Mouse (Mus musculus) liver, embryonic 14.5 days (tissue): ENCODE results near the gene Olfr66.

Source experiments
- CTCF ChIP-seq: IDR thresholded peaks from 2 replicates; pipeline ENCODE4 v1.5.1; 2016; ENCODE audit warnings: antibody characterized with exemption, low read depth, control low read depth
- EP300 ChIP-seq: IDR thresholded peaks from 2 replicates; pipeline ENCODE4 v1.6.1; 2016; ENCODE audit warnings: antibody characterized with exemption, low read depth

DNA sequence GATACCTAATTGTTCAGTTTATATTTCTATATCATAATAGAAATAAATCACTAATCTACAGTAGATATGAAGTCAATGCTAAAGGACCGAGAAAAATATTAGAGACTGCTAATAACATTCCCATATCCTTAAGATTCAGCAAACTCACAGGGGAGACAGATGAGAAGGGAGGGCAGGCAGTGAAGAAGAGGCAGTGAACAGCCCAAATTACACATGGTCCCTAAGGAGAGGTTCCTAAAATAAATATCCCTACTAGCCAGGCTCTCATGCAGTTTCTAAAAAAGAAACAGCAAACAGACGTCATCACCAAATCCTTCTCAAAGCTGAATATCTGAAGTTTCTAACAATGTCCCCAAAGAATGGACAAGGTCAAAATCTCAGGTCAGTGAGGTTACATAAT lies 17.1 kb upstream of the Olfr66 start, which contains the start of gene Olfr65:
- TF ChIP-seq CTCF (no peak), EP300 (no peak)
